Mouse (Mus musculus) hindbrain, embryonic 14.5 days (tissue): ENCODE measurements at regions not wholly inside any gene's neighbourhood (a gene's known extent, or its start where the extent isn't known, plus 50 kb on each side); places are given as distances from the start of the nearest gene placed in this dataset.

ENCODE experiments used
- ATAC-seq: fragments of 200-750 bp; cut with Nextera tagmentation; 2 replicates; pipeline ENCODE4 v1.8.0; 2017; ENCODE audit warnings: moderate number of reproducible peaks, mild to moderate bottlenecking, moderate TSS enrichment, moderate library complexity; ENCODE audit not compliant: low FRiP score
- DNase-seq: peaks from one replicate; pipeline ENCODE4 v3.0.0-alpha.2; 2015; ENCODE audit warnings: low spot score
- H3K27ac ChIP-seq: fragments of 300-500 bp; sonication (generic); 2 replicates; pipeline ENCODE4 v1.5.1; 2014; ENCODE audit warnings: mild to moderate bottlenecking, moderate library complexity
- H3K27me3 ChIP-seq: fragments of 300-500 bp; sonication (generic); 2 replicates; pipeline ENCODE4 v1.6.1; 2014; ENCODE audit warnings: mild to moderate bottlenecking, low read length, mixed read lengths; ENCODE audit not compliant: control insufficient read depth, insufficient read depth
- H3K36me3 ChIP-seq: fragments of 300-500 bp; sonication (generic); replicated peaks from 2 replicates; pipeline ENCODE4 v1.6.1; 2014; ENCODE audit not compliant: control insufficient read depth, insufficient read depth
- H3K4me1 ChIP-seq: fragments of 300-500 bp; sonication (generic); replicated peaks from 2 replicates; pipeline ENCODE4 v1.6.1; 2014; ENCODE audit warnings: antibody characterized with exemption, low read length, mixed read lengths; ENCODE audit not compliant: control insufficient read depth, insufficient read depth
- H3K4me2 ChIP-seq: fragments of 300-500 bp; sonication (generic); replicated peaks from 2 replicates; pipeline ENCODE4 v1.6.1; 2014; ENCODE audit warnings: mild to moderate bottlenecking, moderate library complexity
- H3K4me3 ChIP-seq: fragments of 300-500 bp; sonication (generic); replicated peaks from 2 replicates; pipeline ENCODE4 v1.5.1; 2014; ENCODE audit warnings: mild to moderate bottlenecking, low read length
- H3K9ac ChIP-seq: fragments of 300-500 bp; sonication (generic); 2 replicates; pipeline ENCODE4 v1.6.1; 2014
- H3K9me3 ChIP-seq: fragments of 300-500 bp; sonication (generic); 2 replicates; pipeline ENCODE4 v1.6.1; 2016; ENCODE audit warnings: low read length; ENCODE audit not compliant: control insufficient read depth
- WGBS: fragments of 180-500 bp; shearing (Covaris S2); extraction: QIAGEN DNeasy Blood & Tissue Kit; methylation state at CpG from one replicate; pipeline ENCODE4 v1.1.7; 2014; 5-methylcytosine and 5-hydroxymethylcytosine counted together

DNA sequence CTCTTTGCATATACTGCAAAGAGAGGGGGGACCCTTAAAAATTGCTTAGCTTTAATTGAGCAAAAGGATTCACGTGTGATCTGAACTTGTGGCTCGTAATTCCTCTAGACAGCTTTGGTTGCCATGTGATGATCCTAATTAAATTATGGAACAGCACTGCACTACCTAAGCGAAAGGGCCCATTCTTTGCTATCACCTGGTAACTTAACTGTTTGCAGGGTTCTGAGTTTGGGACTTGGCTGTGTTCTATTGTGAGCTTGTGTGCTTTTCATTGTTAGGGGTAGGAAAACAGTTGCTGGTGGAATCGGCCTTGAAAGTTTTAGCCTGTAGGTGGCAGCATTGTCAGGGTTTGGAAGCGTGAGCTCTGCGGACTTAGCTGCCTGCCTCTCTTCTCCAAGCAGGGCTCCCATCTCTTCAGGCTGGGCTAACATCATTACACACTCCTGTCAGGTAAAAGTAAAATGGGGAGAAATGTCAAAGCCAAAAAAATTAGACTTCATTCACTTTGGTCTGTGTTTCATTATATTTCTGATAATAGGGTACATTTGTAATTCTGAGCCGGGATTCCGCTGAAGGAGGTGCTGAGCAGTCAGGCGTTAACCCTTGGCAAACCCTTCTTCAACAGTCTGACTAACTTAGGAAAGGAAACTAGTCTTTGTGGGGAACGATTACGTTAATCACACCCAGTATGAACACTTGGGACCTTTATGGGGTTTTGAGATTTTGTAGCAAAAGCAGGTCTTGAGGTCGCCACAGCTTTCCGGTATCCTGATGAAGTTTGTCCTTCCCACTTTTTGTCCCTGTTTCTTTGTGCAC lies 199.2 kb upstream of the Dph6 start:
- Histone ChIP-seq H3K27ac (no peak overlapping the region), H3K4me1 (no peaks in the 10 kb centered on the region), H3K4me3 (no peak overlapping the region), H3K27me3 (no peaks in the 10 kb centered on the region), H3K9ac (no peak overlapping the region), H3K36me3 (no peaks in the 10 kb centered on the region), H3K9me3 (no peaks in the 10 kb centered on the region), H3K4me2 (peak overlapping the region; percentile 24; the same call in 1 of the 2 replicates)
- DNase-seq (peak; percentile 96), ATAC-seq (peak; percentile 85)
- WGBS: 32% methylated on average over 13 of the region's 13 CpGs

DNA sequence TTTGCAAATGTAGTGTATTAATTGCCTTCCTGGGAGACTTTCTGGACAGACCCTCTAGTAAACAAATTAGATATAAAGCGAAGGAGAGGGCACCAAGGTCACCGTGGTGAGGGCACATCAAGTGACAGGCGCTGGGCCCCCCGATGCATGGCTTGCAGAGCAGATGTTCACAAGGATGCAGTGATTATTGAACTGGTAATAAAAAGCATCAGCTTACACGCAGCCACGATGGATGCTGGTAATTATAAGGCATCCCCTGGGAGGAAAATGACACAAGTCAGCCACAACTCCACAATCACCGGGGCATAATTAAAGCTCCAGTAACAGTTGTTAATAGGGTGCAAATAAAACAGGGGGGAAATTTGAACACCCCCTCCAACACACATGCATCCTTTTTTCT lies 217.5 kb upstream of the Dph6 start:
- Histone ChIP-seq H3K36me3 (no peaks in the 10 kb centered on the region), H3K4me2 (no peak overlapping the region), H3K9ac (no peak overlapping the region), H3K4me1 (peaks cover 10% of the 10 kb centered on the region), H3K9me3 (no peaks in the 10 kb centered on the region), H3K4me3 (no peak overlapping the region), H3K27me3 (no peaks in the 10 kb centered on the region), H3K27ac (peak overlapping the region; percentile 53)
- ATAC-seq (no peak), DNase-seq (peak; percentile 52)
- WGBS: 19% methylated on average over 7 of the region's 7 CpGs

DNA sequence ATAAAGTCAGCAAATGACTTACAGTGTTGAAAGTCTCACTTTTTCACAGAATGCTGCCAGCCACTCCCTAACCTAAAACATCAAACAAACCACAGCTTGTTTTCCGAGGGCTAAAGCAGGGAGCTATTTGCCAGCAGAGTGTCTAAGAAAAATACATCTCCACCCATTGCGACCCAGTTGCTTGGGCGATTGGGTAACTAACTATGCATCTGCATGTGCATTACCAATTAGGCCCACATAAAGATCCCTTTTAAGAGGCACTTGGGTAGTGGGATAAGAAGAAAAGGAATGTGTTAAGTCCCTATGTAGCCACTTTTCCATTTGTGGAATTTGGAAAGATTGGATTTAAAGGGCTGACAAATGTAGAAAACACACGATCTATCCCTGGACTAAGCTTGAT lies 218.3 kb upstream of the Dph6 start:
- no peak for DNase-seq
- Histone ChIP-seq H3K36me3 (no peaks in the 10 kb centered on the region), H3K4me1 (peaks cover 10% of the 10 kb centered on the region), H3K27ac (peak overlapping the region; percentile 7; the same call in 1 of the 2 replicates), H3K4me2 (no peak overlapping the region), H3K9me3 (no peaks in the 10 kb centered on the region), H3K27me3 (no peaks in the 10 kb centered on the region), H3K4me3 (no peak overlapping the region), H3K9ac (no peak overlapping the region)
- WGBS: 52% methylated on average over 4 of the region's 4 CpGs
- no peak for ATAC-seq

DNA sequence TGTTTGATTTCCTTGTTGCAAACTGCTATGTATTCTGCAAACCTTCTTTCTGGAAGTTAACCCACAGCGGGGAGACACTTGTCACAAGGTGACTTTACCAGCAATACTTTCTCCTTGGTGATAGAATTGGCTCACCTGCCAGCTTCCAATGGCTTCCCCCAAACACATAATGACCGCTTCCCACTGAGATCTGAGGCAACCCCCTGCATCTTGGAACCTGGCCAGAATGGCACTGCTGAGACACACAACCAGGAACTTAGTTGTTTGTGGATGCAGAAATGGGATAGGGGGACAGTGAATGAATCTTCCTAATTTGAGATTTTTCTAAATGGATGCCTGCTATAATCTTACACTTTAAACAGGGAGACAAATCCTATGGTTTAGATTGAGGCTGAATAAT lies 224.3 kb upstream of the Dph6 start:
- 58% methylated on average over 2 of the region's 2 CpGs for WGBS
- Histone ChIP-seq H3K4me1 (no peaks in the 10 kb centered on the region), H3K4me2 (no peak overlapping the region), H3K4me3 (no peak overlapping the region), H3K27me3 (no peaks in the 10 kb centered on the region), H3K36me3 (no peaks in the 10 kb centered on the region), H3K9me3 (no peaks in the 10 kb centered on the region), H3K9ac (no peak overlapping the region), H3K27ac (no peak overlapping the region)
- no peak for DNase-seq
- no peak for ATAC-seq

DNA sequence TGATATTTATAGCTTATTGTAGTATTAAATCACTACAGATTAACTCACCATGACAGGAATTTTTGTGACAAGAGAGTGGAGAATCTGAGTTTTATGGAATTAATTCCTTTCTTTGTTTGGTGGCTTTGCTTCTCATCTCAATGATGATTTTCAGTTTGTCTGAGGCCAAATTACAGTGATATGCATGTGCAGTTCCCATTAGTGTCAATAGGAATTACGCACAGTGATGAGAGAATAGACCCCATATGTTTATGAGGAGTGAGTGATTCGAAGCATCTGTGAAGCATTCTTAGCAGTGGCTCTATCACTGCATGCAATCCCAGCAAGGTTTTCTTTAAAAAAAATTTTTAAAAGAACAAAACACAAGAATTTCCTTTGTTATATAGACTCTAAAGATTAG lies 225.0 kb upstream of the Dph6 start:
- H3K9ac ChIP-seq: no peak overlapping the region
- H3K27ac ChIP-seq: no peak overlapping the region
- DNase-seq (no peak), ATAC-seq (no peak)
- no peak overlapping the region for H3K4me2 ChIP-seq
- no peaks in the 10 kb centered on the region for H3K36me3 ChIP-seq
- WGBS: 57% methylated on average over 2 of the region's 2 CpGs
- no peaks in the 10 kb centered on the region for H3K4me1 ChIP-seq
- no peak overlapping the region for H3K4me3 ChIP-seq
- no peaks in the 10 kb centered on the region for H3K27me3 ChIP-seq
- no peaks in the 10 kb centered on the region for H3K9me3 ChIP-seq

DNA sequence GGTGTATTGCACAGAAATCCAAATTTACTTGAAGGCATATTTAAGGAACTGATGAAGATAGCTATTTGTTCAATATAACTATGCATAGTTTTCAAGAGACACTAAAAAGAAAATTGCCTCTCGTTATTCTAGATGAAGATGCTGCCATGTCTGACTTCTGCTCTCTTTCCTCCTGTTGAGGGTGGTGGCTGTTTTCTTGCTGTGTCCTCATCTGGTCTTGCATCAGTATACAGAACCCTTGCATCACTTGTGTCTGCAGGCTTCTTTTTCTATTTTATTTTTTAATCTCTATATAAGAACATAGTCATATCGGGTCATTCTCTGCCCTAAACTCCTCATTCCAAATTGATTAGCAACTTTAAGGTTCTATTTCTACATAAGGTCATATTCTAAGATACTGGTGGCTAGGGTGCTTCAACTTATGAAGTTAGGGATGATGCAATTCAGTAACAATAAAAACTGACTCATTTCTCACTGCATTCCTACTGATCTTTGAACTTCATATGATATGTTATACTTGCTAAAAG lies 231.0 kb upstream of the Dph6 start:
- H3K27ac ChIP-seq: no peak overlapping the region
- no peak overlapping the region for H3K4me3 ChIP-seq
- H3K27me3 ChIP-seq: no peaks in the 10 kb centered on the region
- H3K4me2 ChIP-seq: no peak overlapping the region
- no peaks in the 10 kb centered on the region for H3K9me3 ChIP-seq
- H3K9ac ChIP-seq: no peak overlapping the region
- ATAC-seq: no peak
- H3K36me3 ChIP-seq: no peaks in the 10 kb centered on the region
- no peaks in the 10 kb centered on the region for H3K4me1 ChIP-seq
- WGBS: 87% methylated on average over 2 of the region's 2 CpGs
- DNase-seq: no peak

DNA sequence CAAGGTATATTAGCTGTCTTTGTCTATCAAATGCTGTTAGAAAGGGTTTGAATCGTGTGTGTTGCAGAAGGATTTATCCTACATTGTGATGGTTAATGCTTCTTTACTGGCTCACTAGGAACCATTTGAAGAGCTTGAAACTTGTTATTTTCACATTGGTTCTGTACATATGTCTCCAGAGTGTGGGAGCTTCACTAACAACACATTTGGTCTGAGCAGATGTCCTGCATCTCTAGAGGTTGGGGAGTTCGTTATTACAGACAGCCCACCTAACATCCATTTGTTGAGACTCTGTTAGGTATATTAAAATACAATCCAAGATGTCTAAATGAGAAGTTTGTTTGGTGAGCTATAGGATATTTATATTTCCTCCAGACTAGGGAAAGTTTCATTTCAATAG lies 244.0 kb upstream of the Dph6 start:
- Histone ChIP-seq H3K4me3 (no peak overlapping the region), H3K9me3 (no peaks in the 10 kb centered on the region), H3K4me2 (no peak overlapping the region), H3K27me3 (no peaks in the 10 kb centered on the region), H3K9ac (no peak overlapping the region), H3K27ac (no peak overlapping the region), H3K36me3 (no peaks in the 10 kb centered on the region), H3K4me1 (no peaks in the 10 kb centered on the region)
- 80% methylated on average over 2 of the region's 2 CpGs for WGBS
- ATAC-seq: no peak
- DNase-seq: no peak

DNA sequence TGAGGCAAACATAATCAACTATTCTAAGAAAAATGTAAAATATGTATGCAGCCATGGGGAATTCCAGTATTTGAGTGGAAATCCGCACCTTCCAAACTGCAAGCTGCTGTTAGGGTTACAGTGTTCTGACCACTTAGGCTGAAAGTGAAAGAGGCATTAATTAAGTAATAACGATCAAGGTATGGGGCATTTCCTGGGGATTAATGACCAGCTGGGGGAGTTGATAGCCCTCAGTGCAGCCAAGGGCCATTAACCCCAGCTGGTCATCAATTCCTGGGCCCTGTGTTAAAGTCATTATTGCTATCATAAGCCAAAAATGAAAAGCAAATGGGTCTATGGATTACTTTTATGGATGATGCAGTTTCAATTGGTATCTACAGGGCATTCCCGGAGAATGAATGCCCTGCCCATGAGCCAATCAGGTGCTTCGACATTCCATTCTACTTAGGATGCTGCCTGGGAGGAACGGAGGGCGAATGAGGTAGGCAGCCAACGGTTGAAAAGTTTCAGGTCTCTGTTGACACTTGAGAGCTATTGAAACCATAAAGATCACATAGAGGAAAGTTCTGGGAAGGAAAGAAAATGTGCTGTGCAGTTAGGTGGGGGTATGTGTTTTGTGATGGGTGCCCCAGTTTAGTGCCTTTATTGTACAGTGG lies 257.2 kb upstream of the Dph6 start:
- Histone ChIP-seq H3K4me3 (no peak overlapping the region), H3K9me3 (no peaks in the 10 kb centered on the region), H3K4me1 (no peaks in the 10 kb centered on the region), H3K9ac (no peak overlapping the region), H3K4me2 (no peak overlapping the region), H3K27ac (no peak overlapping the region), H3K36me3 (no peaks in the 10 kb centered on the region), H3K27me3 (no peaks in the 10 kb centered on the region)
- 55% methylated on average over 7 of the region's 7 CpGs for WGBS
- no peak for ATAC-seq
- no peak for DNase-seq

DNA sequence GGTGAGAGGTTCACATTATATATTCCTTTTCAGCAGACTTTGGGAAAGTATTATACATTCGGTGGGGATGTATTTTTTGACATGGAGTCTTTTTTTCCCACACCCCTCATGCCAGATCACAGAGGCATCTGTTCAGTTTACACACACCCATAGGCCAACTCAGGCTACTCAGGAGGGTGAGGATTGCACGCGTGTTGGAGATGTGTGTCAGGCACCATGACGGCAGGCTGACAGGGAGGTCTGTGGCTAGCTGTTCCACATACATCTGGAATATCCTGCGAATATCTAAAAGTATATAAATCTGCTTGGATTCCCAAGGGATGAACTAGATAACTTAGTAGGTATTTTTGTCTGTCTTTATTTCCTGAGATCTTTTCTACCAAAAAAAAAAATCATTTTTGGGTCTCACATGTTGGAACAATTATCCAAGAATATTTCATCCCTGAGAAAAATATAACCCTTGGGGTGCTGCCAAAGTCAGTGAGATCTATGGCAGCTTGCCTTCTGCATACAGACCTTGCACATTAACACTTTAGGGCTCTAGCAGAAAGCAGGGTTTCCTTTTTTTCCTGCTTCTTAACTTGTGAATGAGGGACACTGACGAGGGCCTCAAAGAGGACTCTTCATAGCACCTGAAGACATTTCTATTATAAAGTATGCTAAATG lies 260.4 kb upstream of the Dph6 start:
- no peaks in the 10 kb centered on the region for H3K4me1 ChIP-seq
- H3K9ac ChIP-seq: no peak overlapping the region
- H3K27me3 ChIP-seq: no peaks in the 10 kb centered on the region
- WGBS: 90% methylated on average over 6 of the region's 6 CpGs
- no peak overlapping the region for H3K4me2 ChIP-seq
- no peak overlapping the region for H3K27ac ChIP-seq
- H3K4me3 ChIP-seq: no peak overlapping the region
- H3K36me3 ChIP-seq: no peaks in the 10 kb centered on the region
- DNase-seq (no peak), ATAC-seq (no peak)
- no peaks in the 10 kb centered on the region for H3K9me3 ChIP-seq
